9 mouse cellular contexts compared by ENCODE assay signal in genomic region chr3:37934905-37935708, GRCm38 (mm10).
DNase-seq lines count a peak whose midpoint lies in the region; ATAC-seq lines count a peak whose summit lies in the region.
"Had no signal": no experiment of that assay in that cellular context is flagged by ENCODE, and none has a peak within 500 bp of the region (broad histone marks: within the 10 kb centered on the region; RNA-seq: fewer than 3 reads in every experiment).

No protein-coding gene starts in this region.

- peak; percentile 19 for DNase-seq in layer of hippocampus, adult 9-11 months
- DNase-seq in layer of hippocampus, adult 11-12 months (ENCODE audit: low spot score) = no peak
- peak; percentile 80 for DNase-seq in embryo, embryonic 10.5 days (ENCODE audit: low spot score)
- DNase-seq in left cerebral cortex, postnatal 36 days (ENCODE audit: low spot score in 2 of 2) = no peak

- H3K4me2 ChIP-seq in hindbrain, embryonic 13.5 days = no peak overlapping the region
- no peak overlapping the region for H3K4me2 ChIP-seq in liver, embryonic 15.5 days
- H3K4me2 ChIP-seq in forebrain, embryonic 12.5 days = no peak overlapping the region

- no peaks in the 10 kb centered on the region for H3K36me3 ChIP-seq in hindbrain, embryonic 13.5 days
- no peaks in the 10 kb centered on the region for H3K36me3 ChIP-seq in liver, embryonic 15.5 days (replicated peaks)
- H3K36me3 ChIP-seq in forebrain, embryonic 12.5 days (replicated peaks) = no peaks in the 10 kb centered on the region

- no peak for ATAC-seq in hindbrain, embryonic 13.5 days (ENCODE audit: low FRiP score)
- ATAC-seq in liver, embryonic 15.5 days (ENCODE audit: insufficient read depth) = 0 out of 2 replicates have a peak, but pooled peaks have one; percentile 47
- ATAC-seq in forebrain, embryonic 12.5 days (ENCODE audit: low FRiP score) = no peak
- no peak for ATAC-seq in megakaryocyte-erythroid progenitor cell, adult 5-6 weeks (replicated peaks; ENCODE audit: low FRiP score, low TSS enrichment, poor library complexity, severe bottlenecking)
- ATAC-seq: Patski had no signal

- peak overlapping the region; percentile 23; the same call in 1 of the 2 replicates for H3K27ac ChIP-seq in hindbrain, embryonic 13.5 days
- no peak overlapping the region for H3K27ac ChIP-seq in liver, embryonic 15.5 days (replicated peaks)
- no peak overlapping the region for H3K27ac ChIP-seq in forebrain, embryonic 12.5 days

- H3K4me3 ChIP-seq in hindbrain, embryonic 13.5 days = no peak overlapping the region
- H3K4me3 ChIP-seq in liver, embryonic 15.5 days (replicated peaks) = no peak overlapping the region
- H3K4me3 ChIP-seq in forebrain, embryonic 12.5 days (replicated peaks) = no peak overlapping the region

- intact Hi-C loops in left cerebral cortex, postnatal 36 days (cut with DNase I) = no loop called here

- no peaks in the 10 kb centered on the region for H3K9me3 ChIP-seq in hindbrain, embryonic 13.5 days
- no peaks in the 10 kb centered on the region for H3K9me3 ChIP-seq in liver, embryonic 15.5 days (replicated peaks)
- no peaks in the 10 kb centered on the region for H3K9me3 ChIP-seq in forebrain, embryonic 12.5 days

- no peaks in the 10 kb centered on the region for H3K27me3 ChIP-seq in hindbrain, embryonic 13.5 days
- no peaks in the 10 kb centered on the region for H3K27me3 ChIP-seq in liver, embryonic 15.5 days
- no peaks in the 10 kb centered on the region for H3K27me3 ChIP-seq in forebrain, embryonic 12.5 days
- H3K27me3 ChIP-seq: Patski had no signal

- 51% methylated on average over 10 of the region's 10 CpGs for WGBS in hindbrain, embryonic 13.5 days
- WGBS in liver, embryonic 15.5 days (ENCODE audit: insufficient replicate concordance) = 29% methylated on average over 10 of the region's 10 CpGs
- 58% methylated on average over 10 of the region's 10 CpGs for WGBS in forebrain, embryonic 12.5 days

- peaks cover 12% of the 10 kb centered on the region for H3K4me1 ChIP-seq in hindbrain, embryonic 13.5 days (replicated peaks)
- peaks cover 4% of the 10 kb centered on the region; the same call in 1 of the 2 replicates for H3K4me1 ChIP-seq in liver, embryonic 15.5 days (replicated peaks)
- peaks cover 10% of the 10 kb centered on the region; the same call in 1 of the 2 replicates for H3K4me1 ChIP-seq in forebrain, embryonic 12.5 days

- H3K9ac ChIP-seq in hindbrain, embryonic 13.5 days = no peak overlapping the region
- H3K9ac ChIP-seq in liver, embryonic 15.5 days = no peak overlapping the region
- no peak overlapping the region for H3K9ac ChIP-seq in forebrain, embryonic 12.5 days

Comparison
In these comparisons a context has a peak if more than half of its experiments do, and no peak if none do; other contexts are left out.
1. DNase-seq: peak in layer of hippocampus, adult 9-11 months (single experiment) and embryo, embryonic 10.5 days (single experiment); none in layer of hippocampus, adult 11-12 months (single experiment) and left cerebral cortex, postnatal 36 days (0 of 2).